Comparison of ENCODE assay signal across 20 mouse cellular contexts in genomic region chr5:132088585-132088984, GRCm38 (mm10).
DNase-seq lines count a peak whose midpoint lies in the region; ATAC-seq and TF ChIP-seq lines count a peak whose summit lies in the region.
"Had no signal": no experiment of that assay in that cellular context is flagged by ENCODE, and none has a peak within 500 bp of the region (broad histone marks: within the 10 kb centered on the region; RNA-seq: fewer than 3 reads in every experiment).

No protein-coding gene starts in this region.

- H3K27me3 ChIP-seq in liver, postnatal 0 days (ENCODE audit: insufficient read depth, low read length): no peaks in the 10 kb centered on the region
- no peaks in the 10 kb centered on the region for H3K27me3 ChIP-seq in liver, embryonic 11.5 days (replicated peaks; ENCODE audit: control insufficient read depth, insufficient read depth, low read length)
- no peaks in the 10 kb centered on the region for H3K27me3 ChIP-seq in MEL (ENCODE audit: control insufficient read depth in 1 of 2, insufficient read depth in 2 of 2, low read length in 2 of 2)
- H3K27me3 ChIP-seq: CH12.LX; heart, embryonic 12.5 days; hindbrain, embryonic 13.5 days; kidney, embryonic 15.5 days had no signal

- peak; percentile 11 for DNase-seq in heart, adult 11 months
- DNase-seq in heart, postnatal 14 days: no peak
- DNase-seq in liver, postnatal 0 days: no peak
- DNase-seq in liver, embryonic 11.5 days (ENCODE audit: low spot score): no peak
- peak; percentile 1 for DNase-seq in MEL (ENCODE audit: low read depth, low spot score)
- DNase-seq in retina, embryonic 14.5 days (ENCODE audit: low spot score): peak; percentile 36
- no peak for DNase-seq in thymus, postnatal 0 days (ENCODE audit: low spot score)
- DNase-seq: adrenal gland, postnatal 36 days; cerebellum, adult 2 months; cerebellum, postnatal 36 days; lung, adult 2 months; right cerebral cortex, adult 18-20 months; thymus, postnatal 36 days had no signal

- ATAC-seq in liver, postnatal 0 days: no peak
- ATAC-seq in liver, embryonic 11.5 days (replicated peaks; ENCODE audit: low FRiP score): no peak
- ATAC-seq: intestine, embryonic 16.5 days had no signal

- H3K4me2 ChIP-seq in liver, postnatal 0 days (ENCODE audit: low read depth, low read length): no peak overlapping the region
- no peak overlapping the region for H3K4me2 ChIP-seq in liver, embryonic 11.5 days
- H3K4me2 ChIP-seq: forebrain, embryonic 12.5 days; heart, embryonic 12.5 days; hindbrain, embryonic 13.5 days; kidney, embryonic 15.5 days had no signal

- TF ChIP-seq CTCF in liver, postnatal 0 days (IDR thresholded peaks at IDR 0.05; ENCODE audit: low read depth): peak; percentile 28
- no peak; a peak in 1 of 6 replicates for TF ChIP-seq CTCF in MEL (IDR thresholded peaks at IDR 0.05 in 2 of 3, conservative IDR thresholded peaks at IDR 0.05 in 1 of 3; ENCODE audit: control insufficient read depth in 1 of 3, insufficient read depth in 1 of 3, low read depth in 2 of 3, low read length in 3 of 3, poor library complexity in 1 of 3, severe bottlenecking in 1 of 3)

- intact Hi-C loops in heart, postnatal 14 days (cut with DNase I): no loop called here

- H3K36me3 ChIP-seq in liver, postnatal 0 days (replicated peaks; ENCODE audit: insufficient read depth, low read length): no peaks in the 10 kb centered on the region
- H3K36me3 ChIP-seq in liver, embryonic 11.5 days (ENCODE audit: control insufficient read depth, insufficient read depth, low read length): no peaks in the 10 kb centered on the region
- H3K36me3 ChIP-seq in MEL (ENCODE audit: control insufficient read depth in 1 of 2, insufficient read depth in 2 of 2, low read length in 2 of 2): no peaks in the 10 kb centered on the region
- H3K36me3 ChIP-seq: forebrain, embryonic 12.5 days; heart, embryonic 12.5 days; hindbrain, embryonic 13.5 days; kidney, embryonic 15.5 days; limb, embryonic 10.5 days had no signal

- H3K4me1 ChIP-seq in liver, postnatal 0 days (ENCODE audit: insufficient read depth): no peaks in the 10 kb centered on the region
- H3K4me1 ChIP-seq in liver, embryonic 11.5 days (replicated peaks; ENCODE audit: control insufficient read depth, insufficient read depth, low read length): no peaks in the 10 kb centered on the region
- no peaks in the 10 kb centered on the region for H3K4me1 ChIP-seq in MEL (ENCODE audit: control insufficient read depth in 1 of 2, insufficient read depth in 2 of 2, low read length in 2 of 2)
- H3K4me1 ChIP-seq: kidney, embryonic 15.5 days had no signal

- TF ChIP-seq EP300 in liver, postnatal 0 days (IDR thresholded peaks at IDR 0.05; ENCODE audit: low read depth): no peak
- TF ChIP-seq EP300 in MEL (IDR thresholded peaks at IDR 0.05; ENCODE audit: low read depth in 1 of 2, low read length in 2 of 2): no peak

- no peak overlapping the region for H3K27ac ChIP-seq in liver, postnatal 0 days (ENCODE audit: low read depth)
- no peak overlapping the region for H3K27ac ChIP-seq in liver, embryonic 11.5 days (ENCODE audit: low read depth, low read length)
- no peak overlapping the region for H3K27ac ChIP-seq in MEL (ENCODE audit: control insufficient read depth, low read depth, low read length)
- H3K27ac ChIP-seq: kidney, embryonic 15.5 days; limb, embryonic 10.5 days had no signal

- no peaks in the 10 kb centered on the region for H3K79me2 ChIP-seq in MEL (ENCODE audit: control insufficient read depth, insufficient read depth, low read length, poor library complexity)

- no peak overlapping the region for H3K9ac ChIP-seq in liver, postnatal 0 days (replicated peaks)
- H3K9ac ChIP-seq in liver, embryonic 11.5 days (ENCODE audit: low read depth, low read length): no peak overlapping the region
- H3K9ac ChIP-seq in MEL (ENCODE audit: control insufficient read depth, low read depth, low read length, poor library complexity, severe bottlenecking): no peak overlapping the region
- H3K9ac ChIP-seq: forebrain, embryonic 12.5 days; heart, embryonic 12.5 days; hindbrain, embryonic 13.5 days; kidney, embryonic 15.5 days had no signal

- H3K9me3 ChIP-seq in liver, postnatal 0 days (ENCODE audit: low read length): no peaks in the 10 kb centered on the region
- H3K9me3 ChIP-seq in liver, embryonic 11.5 days (ENCODE audit: control insufficient read depth, low read length): no peaks in the 10 kb centered on the region
- H3K9me3 ChIP-seq in MEL (replicated peaks; ENCODE audit: insufficient read depth, low read length): no peaks in the 10 kb centered on the region
- H3K9me3 ChIP-seq: forebrain, embryonic 12.5 days; heart, embryonic 12.5 days; hindbrain, embryonic 13.5 days; kidney, embryonic 15.5 days; limb, embryonic 10.5 days had no signal

- no peak for TF ChIP-seq RAD21 in MEL (IDR thresholded peaks at IDR 0.05; ENCODE audit: low read depth, low read length)

- no peak for TF ChIP-seq POLR2A in MEL (IDR thresholded peaks at IDR 0.05; ENCODE audit: control insufficient read depth in 1 of 2, insufficient read depth in 1 of 2, low read depth in 1 of 2, low read length in 2 of 2, poor library complexity in 1 of 2)

- 79% methylated on average over 3 of the region's 3 CpGs for WGBS in liver, postnatal 0 days (ENCODE audit: insufficient replicate concordance)
- 78% methylated on average over 3 of the region's 3 CpGs for WGBS in liver, embryonic 11.5 days

- no peak overlapping the region for H3K4me3 ChIP-seq in liver, postnatal 0 days (ENCODE audit: low read depth, low read length)
- H3K4me3 ChIP-seq in liver, embryonic 11.5 days (ENCODE audit: low read depth, low read length): no peak overlapping the region
- no peak overlapping the region for H3K4me3 ChIP-seq in MEL (ENCODE audit: control insufficient read depth in 1 of 2, insufficient read depth in 1 of 2, low read depth in 2 of 2, low read length in 2 of 2)
- H3K4me3 ChIP-seq: forebrain, embryonic 12.5 days; heart, embryonic 12.5 days; hindbrain, embryonic 13.5 days; kidney, embryonic 15.5 days; limb, embryonic 10.5 days had no signal

TF ChIP-seq in MEL, 35 proteins besides CTCF, POLR2A, EP300 and RAD21:
- TF ChIP-seq HCFC1 (IDR thresholded peaks at IDR 0.05; ENCODE audit: low read depth, low read length): no peak
- no peak for TF ChIP-seq JUND (IDR thresholded peaks at IDR 0.05; ENCODE audit: low read depth, low read length)
- TF ChIP-seq KAT2A (conservative IDR thresholded peaks at IDR 0.05; ENCODE audit: low read depth, low read length): no peak
- TF ChIP-seq TAL1 (IDR thresholded peaks at IDR 0.05; ENCODE audit: low read length): no peak
- no peak for TF ChIP-seq UBTF (IDR thresholded peaks at IDR 0.05; ENCODE audit: borderline replicate concordance, insufficient read depth, low read depth, low read length)
- no peak for TF ChIP-seq MAZ (IDR thresholded peaks at IDR 0.05; ENCODE audit: low read depth, low read length)
- no peak for TF ChIP-seq GATA1 (IDR thresholded peaks at IDR 0.05; ENCODE audit: low read depth, low read length)
- TF ChIP-seq BHLHE40 (IDR thresholded peaks at IDR 0.05; ENCODE audit: borderline replicate concordance, low read depth, low read length): no peak
- TF ChIP-seq MYC (IDR thresholded peaks at IDR 0.05; ENCODE audit: low read depth, low read length): no peak
- no peak for TF ChIP-seq POLR2AphosphoS5 (IDR thresholded peaks at IDR 0.05; ENCODE audit: borderline replicate concordance, low read depth, low read length)
- TF ChIP-seq ETS1 (IDR thresholded peaks at IDR 0.05; ENCODE audit: low read depth, low read length): no peak
- TF ChIP-seq MYB (IDR thresholded peaks at IDR 0.05; ENCODE audit: low read depth, low read length): no peak
- no peak for TF ChIP-seq ELF1 (IDR thresholded peaks at IDR 0.05; ENCODE audit: low read depth, low read length)
- no peak for TF ChIP-seq GABPA (IDR thresholded peaks at IDR 0.05; ENCODE audit: low read depth, low read length)
- no peak for TF ChIP-seq ZMIZ1 (IDR thresholded peaks at IDR 0.05; ENCODE audit: low read depth, low read length)
- no peak for TF ChIP-seq CHD1 (IDR thresholded peaks at IDR 0.05; ENCODE audit: low read depth, low read length)
TF ChIP-seq in MEL: peak in this region for 0.

Comparison
In these comparisons a context has a peak if more than half of its experiments do, and no peak if none do; other contexts are left out.
1. DNase-seq: peak in heart, adult 11 months (single experiment), MEL (single experiment) and retina, embryonic 14.5 days (single experiment); none in heart, postnatal 14 days (0 of 2), liver, postnatal 0 days (single experiment), liver, embryonic 11.5 days (single experiment) and thymus, postnatal 0 days (single experiment).